Mouse (Mus musculus): ENCODE data around the gene Ppcdc.

Ppcdc gene

GRCm38 (mm10) chr9:57439522-57440295 is at the start of gene Ppcdc:
Gene Ppcdc, minus strand, starts transcription at chr9:57440124.
- peak; percentile 77 to 80 for DNase-seq

- DNase-seq: no peak
Measured at GRCm38 (mm10) chr9:57487807-57488206, 47.9 kb upstream of the Ppcdc start.

- peak; percentile 50 to 73 for DNase-seq
Measured at GRCm38 (mm10) chr9:57485774-57486173, 45.9 kb upstream of the Ppcdc start.

GRCm38 (mm10) chr9:57468914-57469313 is 29.0 kb upstream of the Ppcdc start:
- no peak for DNase-seq

GRCm38 (mm10) chr9:57467896-57468549 is 28.1 kb upstream of the Ppcdc start, which contains the start of gene Scamp5:
Gene Scamp5, minus strand, starts transcription at chr9:57468060.
- peak; percentile 40 to 57 for DNase-seq

- DNase-seq: no peak
Measured at GRCm38 (mm10) chr9:57467271-57467771, 27.4 kb upstream of the Ppcdc start.

DNA sequence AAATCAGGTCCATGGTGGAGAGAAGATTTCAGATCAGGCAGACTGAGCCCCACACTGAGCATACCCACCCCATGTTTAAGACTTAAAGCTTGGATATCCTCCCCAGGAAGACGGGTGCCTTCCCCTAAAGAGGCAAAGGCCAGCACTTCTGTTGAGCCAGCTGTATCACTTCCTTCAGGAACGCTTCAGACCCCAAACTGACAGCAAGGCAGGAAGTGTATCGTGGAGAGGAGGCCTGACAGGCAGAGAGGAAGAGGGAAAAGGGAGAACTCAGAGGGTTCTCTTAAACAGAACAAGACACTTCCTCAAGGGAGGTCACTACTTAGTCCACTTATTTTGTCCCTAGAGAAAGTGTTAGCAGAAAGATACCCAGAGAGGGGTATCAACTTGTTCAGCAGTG is 26.2 kb upstream of the Ppcdc start:
- DNase-seq: no peak

- DNase-seq: no peak
Measured at GRCm38 (mm10) chr9:57462866-57463265, 22.9 kb upstream of the Ppcdc start.

- no peak for DNase-seq
Measured at GRCm38 (mm10) chr9:57459707-57460106, 19.8 kb upstream of the Ppcdc start.

GRCm38 (mm10) chr9:57453516-57453915 is 13.6 kb upstream of the Ppcdc start:
- DNase-seq: no peak

- no peak for DNase-seq
Measured at GRCm38 (mm10) chr9:57452624-57453462, 12.9 kb upstream of the Ppcdc start.

GRCm38 (mm10) chr9:57449715-57450114 is 9.8 kb upstream of the Ppcdc start:
- DNase-seq: no peak

GRCm38 (mm10) chr9:57440620-57441019 is 696 bp upstream of the Ppcdc start:
- DNase-seq: no peak

DNA sequence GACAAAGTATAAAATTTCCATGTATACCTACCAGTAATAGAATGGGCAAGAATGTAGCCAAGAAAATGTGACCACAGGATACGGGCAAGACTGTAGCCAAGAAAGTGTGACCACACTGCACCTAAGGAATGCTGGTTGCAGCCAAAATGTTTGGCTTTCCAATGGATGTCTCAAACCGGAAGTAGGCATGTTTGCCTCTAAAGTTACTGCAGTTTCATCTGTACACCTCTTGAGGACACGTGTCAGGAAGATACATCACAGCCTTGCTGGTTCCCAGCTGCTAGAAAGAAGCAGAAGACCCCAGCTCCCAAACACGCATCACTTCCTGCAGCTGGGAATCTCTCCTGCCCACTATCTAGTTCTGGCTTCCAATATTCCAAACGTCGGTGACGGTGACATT is 841 bp downstream of the Ppcdc start:
- DNase-seq: no peak

DNA sequence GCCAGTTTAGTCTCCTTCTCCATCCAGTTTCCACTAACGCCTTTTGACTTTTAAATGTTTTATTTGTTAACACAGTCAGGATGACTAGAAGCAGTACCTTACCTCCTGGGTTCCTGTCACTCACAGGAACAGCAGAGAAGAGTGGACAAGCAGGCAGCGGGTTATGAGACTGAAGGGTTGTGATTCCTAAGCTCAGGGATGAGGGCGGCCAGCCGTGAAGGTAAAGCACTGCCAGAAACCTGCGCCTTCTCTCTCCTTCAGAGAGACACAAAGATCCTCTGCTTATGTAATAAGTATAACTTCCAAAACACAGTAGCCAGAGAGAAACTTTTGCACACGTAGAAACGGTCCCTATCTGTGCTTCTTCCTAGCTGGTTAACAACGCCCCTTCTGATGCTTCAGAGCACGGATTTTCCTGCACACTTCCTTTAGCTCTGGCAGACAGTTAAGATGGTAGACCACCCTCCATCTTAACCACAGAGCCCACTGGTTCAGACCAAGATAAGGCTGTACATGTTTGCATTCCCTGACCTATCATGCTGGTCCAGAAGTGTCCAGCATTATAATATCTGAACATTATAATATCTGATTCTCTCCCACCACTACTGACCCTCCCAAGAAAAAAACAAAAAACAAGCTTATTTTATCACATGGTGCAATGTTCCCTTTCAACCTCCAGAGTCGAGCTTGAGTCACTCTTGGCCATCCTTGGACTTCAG is 1.9 kb downstream of the Ppcdc start:
- no peak for DNase-seq

DNA sequence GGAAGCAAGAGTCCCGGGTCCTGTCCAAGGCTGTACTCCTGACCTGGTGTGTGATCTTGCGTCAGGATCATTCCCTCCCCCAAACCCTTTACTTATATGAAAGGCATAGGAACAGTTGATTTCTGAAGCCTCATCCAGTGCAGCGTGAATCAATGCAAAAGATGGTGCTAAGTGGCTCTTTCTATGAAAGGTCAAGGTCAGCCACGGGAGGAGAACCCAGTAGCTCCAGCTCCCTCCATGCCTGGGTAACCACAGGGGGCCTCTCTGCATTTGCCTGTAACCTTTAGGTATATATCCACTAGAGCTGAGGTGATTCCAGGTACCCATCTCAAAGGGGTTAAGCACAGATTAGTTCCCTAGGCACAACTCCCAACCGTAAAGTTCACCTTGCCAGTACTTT is 3.8 kb downstream of the Ppcdc start:
- no peak for DNase-seq

DNA sequence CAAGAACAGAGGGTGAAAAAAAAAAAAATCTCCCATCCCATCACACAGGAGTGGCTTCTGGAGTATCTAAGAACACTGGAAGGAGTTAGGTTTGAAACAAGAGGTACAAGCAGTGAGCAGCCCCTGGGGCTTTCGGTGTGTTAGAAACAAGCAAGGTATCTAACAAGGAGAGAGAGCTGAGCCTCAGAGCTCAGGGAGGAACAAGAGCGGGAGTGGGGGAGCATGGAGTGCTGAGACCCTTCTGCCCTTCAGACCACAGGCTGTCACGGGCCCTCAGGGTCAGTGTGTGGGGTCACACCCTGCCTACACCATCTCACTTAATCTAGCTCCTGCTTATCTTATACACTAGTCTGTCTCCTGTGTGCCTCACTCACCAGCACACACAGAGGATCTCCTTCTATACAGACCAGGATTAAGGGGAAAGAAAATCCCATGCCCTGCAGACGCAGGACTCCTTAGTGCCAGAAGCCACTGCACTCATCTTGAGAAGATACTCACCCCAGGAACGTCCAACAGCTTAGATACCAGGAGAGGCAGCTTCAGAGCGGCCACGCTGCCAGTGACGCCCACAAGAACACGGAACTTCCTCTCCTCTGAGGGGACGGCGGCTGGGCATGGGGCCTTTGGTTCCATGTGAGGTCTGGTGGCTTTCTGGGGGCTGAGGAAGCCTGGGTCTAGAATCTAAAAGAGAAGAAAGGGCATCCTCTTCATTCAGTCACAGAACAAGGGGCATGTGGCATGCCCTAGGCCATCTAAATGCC is 5.3 kb downstream of the Ppcdc start:
- DNase-seq: no peak

GRCm38 (mm10) chr9:57433097-57434032 is 6.6 kb downstream of the Ppcdc start:
- peak; percentile 67 to 74 for DNase-seq

DNA sequence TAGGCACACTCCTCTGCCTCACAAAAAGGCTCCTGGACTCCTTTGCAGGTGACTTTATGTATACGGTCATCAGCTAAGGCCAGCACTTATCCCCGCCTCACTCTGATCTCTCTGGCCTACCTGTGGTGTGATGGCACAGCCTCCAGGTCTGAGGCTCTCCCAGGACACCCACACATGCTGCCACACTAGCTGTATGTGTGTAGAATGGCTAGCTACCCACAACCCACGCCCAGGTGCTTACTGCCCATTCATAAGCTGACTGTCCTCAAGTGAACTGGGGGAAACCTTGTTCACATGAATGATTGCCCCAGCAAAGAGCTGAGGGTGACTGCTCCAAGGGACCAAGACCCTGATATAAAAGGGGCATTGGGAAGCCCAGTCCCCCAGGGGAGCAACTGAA is 7.4 kb downstream of the Ppcdc start:
- no peak for DNase-seq

DNA sequence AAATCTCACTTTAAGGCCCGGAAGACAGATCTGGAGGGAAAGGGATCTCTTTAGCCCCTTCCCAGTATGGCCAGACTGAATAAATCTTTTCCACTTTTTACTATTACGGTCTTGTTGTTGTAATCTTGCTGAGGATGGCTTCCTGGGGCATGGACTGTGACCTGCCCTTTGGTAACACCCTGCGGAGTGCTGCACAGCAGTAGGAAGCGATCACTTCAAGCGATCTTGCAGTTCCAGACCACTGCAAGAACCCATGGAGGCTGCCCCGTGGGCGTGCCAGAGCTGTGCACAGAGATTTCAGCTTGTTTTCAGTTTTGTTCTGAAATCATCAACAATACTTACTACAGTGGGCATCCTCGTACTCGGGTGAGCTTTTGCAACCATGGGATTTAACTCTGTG is 8.7 kb downstream of the Ppcdc start:
- DNase-seq: no peak

GRCm38 (mm10) chr9:57428391-57428790 is 11.5 kb downstream of the Ppcdc start:
- no peak for DNase-seq

Measured in spleen, adult 18-20 months (tissue).